Mouse (Mus musculus): ENCODE data around the gene Orc2. TPM values are rescaled to one million over a fixed set of nuclear protein-coding genes. Genes with fewer than 3 reads are reported as not detected.

The Orc2 gene
- polyA plus RNA-seq, 1 experiment from 2014 or later, result 8.1 TPM

DNA sequence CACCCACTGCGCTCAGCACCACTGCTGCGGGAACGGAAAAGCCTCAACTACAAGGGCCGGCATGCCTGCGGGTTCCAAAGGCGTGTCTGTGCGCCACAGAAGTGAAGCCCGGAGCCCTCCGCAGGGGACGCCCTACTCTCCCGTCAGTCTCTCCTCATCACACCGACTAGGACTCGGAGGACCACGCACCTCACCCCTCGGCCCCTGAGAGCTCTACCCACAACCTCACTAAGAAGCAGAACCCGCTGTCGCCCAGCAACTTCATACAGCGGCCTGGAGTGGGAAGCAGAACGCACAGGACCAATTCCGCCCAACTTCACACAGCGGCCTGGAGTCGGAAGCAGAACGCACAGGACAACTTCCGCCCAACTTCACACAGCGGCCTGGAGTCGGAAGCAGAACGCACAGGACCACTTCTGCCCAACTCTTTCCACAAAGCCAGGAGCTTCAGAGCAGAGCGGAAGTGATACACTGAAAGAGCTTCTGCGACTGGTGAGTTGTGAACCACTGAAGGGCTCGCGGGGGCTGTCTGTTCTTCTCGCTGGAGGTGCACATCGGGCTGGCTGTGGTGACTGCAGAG lies 59.7 kb downstream of the Orc2 start, which contains the start of the genes Nif3l1 and Ppil3:
TSS of gene Nif3l1 (plus strand) at position 9 of the 580 bp plus-strand sequence.
TSS of gene Ppil3 (minus strand) at position 344 of the 580 bp plus-strand sequence.
- H3K36me3 ChIP-seq (ENCODE audit: control insufficient read depth, insufficient read depth), result peaks cover 12% of the 10 kb centered on the region
- ATAC-seq, result peak; percentile 95
- H3K27me3 ChIP-seq (replicated peaks; ENCODE audit: control insufficient read depth, insufficient read depth, low read length), result no peaks in the 10 kb centered on the region
- under 1% methylated on average over 33 of the region's 33 CpGs for WGBS
- H3K4me1 ChIP-seq (replicated peaks; ENCODE audit: control insufficient read depth, insufficient read depth, low read length), result 0 out of 2 replicates have a peak, but pooled peaks cover 6% of the 10 kb centered on the region
- peak within 1 kb of the TSS; percentile 72 for H3K9ac ChIP-seq (ENCODE audit: low read depth, low read length)
- H3K4me2 ChIP-seq (replicated peaks; ENCODE audit: low read depth), result peak within 1 kb of the TSS; percentile 80
- H3K27ac ChIP-seq (ENCODE audit: low read depth, low read length), result peak within 1 kb of the TSS; percentile 87
- TF ChIP-seq CTCF (IDR thresholded peaks at IDR 0.05; ENCODE audit: low read depth), result peak; percentile 63
- H3K9me3 ChIP-seq (ENCODE audit: control insufficient read depth), result no peaks in the 10 kb centered on the region
- peak within 1 kb of the TSS; percentile 73 for H3K4me3 ChIP-seq (ENCODE audit: low read depth, low read length)

DNA sequence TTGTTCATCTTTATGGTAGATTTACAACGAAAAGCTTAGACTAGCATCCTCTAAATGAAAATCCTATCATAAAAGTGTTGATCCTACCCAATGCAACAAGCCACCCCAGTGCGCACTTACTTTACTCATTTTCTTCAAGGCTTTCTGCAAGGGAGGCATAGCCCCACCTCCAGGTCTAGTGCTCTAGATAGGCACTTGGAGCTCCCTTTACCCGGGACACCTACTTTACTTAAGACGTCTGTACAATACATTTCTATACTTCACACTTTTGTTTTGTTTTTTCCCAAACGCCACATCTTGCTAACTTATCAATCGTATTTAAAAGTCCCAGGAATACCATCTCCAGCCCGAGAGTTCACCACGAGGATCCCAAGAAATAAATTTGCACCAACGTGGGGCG lies 60.2 kb downstream of the Orc2 start:
- ATAC-seq, result no peak
- Histone ChIP-seq H3K36me3 (ENCODE audit: control insufficient read depth, insufficient read depth) (peaks cover 16% of the 10 kb centered on the region), H3K4me2 (replicated peaks; ENCODE audit: low read depth) (peak overlapping the region; percentile 80), H3K9me3 (ENCODE audit: control insufficient read depth) (no peaks in the 10 kb centered on the region), H3K27me3 (replicated peaks; ENCODE audit: control insufficient read depth, insufficient read depth, low read length) (no peaks in the 10 kb centered on the region), H3K4me1 (replicated peaks; ENCODE audit: control insufficient read depth, insufficient read depth, low read length) (0 out of 2 replicates have a peak, but pooled peaks cover 6% of the 10 kb centered on the region), H3K27ac (ENCODE audit: low read depth, low read length) (peak overlapping the region; percentile 87), H3K4me3 (ENCODE audit: low read depth, low read length) (peak overlapping the region; percentile 73), H3K9ac (ENCODE audit: low read depth, low read length) (peak overlapping the region; percentile 72)
- 10% methylated on average over 10 of the region's 10 CpGs for WGBS
- no peak for TF ChIP-seq CTCF (IDR thresholded peaks at IDR 0.05; ENCODE audit: low read depth)

DNA sequence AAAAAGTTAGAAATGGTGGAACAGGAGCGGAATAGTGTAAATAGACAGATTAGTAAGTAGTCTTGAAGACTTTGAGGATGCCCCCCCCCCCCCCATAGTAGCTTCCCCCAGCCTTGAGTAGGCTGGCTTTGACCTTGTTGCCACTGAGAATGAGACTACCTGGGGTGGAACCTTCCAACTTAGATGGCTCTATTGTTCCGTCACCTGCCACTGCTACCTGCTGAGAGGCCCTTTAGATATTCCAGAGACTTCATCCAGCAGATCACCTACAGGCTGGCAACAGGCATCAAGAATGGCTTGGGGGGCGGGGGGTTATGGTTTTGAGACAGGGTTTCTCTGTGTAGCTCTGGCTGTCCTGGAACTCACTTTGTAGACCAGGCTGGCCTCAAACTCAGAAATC lies 80.4 kb downstream of the Orc2 start:
- H3K4me3 ChIP-seq (ENCODE audit: low read depth, low read length), result no peak overlapping the region
- H3K4me1 ChIP-seq (replicated peaks; ENCODE audit: control insufficient read depth, insufficient read depth, low read length), result no peaks in the 10 kb centered on the region; the same call in 1 of the 2 replicates
- no peak overlapping the region for H3K27ac ChIP-seq (ENCODE audit: low read depth, low read length)
- H3K4me2 ChIP-seq (replicated peaks; ENCODE audit: low read depth), result no peak overlapping the region
- no peak for ATAC-seq
- WGBS, result 92% methylated on average over 3 of the region's 3 CpGs
- no peaks in the 10 kb centered on the region for H3K9me3 ChIP-seq (ENCODE audit: control insufficient read depth)
- no peaks in the 10 kb centered on the region for H3K27me3 ChIP-seq (replicated peaks; ENCODE audit: control insufficient read depth, insufficient read depth, low read length)
- no peak overlapping the region for H3K9ac ChIP-seq (ENCODE audit: low read depth, low read length)
- peaks cover 18% of the 10 kb centered on the region for H3K36me3 ChIP-seq (ENCODE audit: control insufficient read depth, insufficient read depth)
- no peak for TF ChIP-seq CTCF (IDR thresholded peaks at IDR 0.05; ENCODE audit: low read depth)

DNA sequence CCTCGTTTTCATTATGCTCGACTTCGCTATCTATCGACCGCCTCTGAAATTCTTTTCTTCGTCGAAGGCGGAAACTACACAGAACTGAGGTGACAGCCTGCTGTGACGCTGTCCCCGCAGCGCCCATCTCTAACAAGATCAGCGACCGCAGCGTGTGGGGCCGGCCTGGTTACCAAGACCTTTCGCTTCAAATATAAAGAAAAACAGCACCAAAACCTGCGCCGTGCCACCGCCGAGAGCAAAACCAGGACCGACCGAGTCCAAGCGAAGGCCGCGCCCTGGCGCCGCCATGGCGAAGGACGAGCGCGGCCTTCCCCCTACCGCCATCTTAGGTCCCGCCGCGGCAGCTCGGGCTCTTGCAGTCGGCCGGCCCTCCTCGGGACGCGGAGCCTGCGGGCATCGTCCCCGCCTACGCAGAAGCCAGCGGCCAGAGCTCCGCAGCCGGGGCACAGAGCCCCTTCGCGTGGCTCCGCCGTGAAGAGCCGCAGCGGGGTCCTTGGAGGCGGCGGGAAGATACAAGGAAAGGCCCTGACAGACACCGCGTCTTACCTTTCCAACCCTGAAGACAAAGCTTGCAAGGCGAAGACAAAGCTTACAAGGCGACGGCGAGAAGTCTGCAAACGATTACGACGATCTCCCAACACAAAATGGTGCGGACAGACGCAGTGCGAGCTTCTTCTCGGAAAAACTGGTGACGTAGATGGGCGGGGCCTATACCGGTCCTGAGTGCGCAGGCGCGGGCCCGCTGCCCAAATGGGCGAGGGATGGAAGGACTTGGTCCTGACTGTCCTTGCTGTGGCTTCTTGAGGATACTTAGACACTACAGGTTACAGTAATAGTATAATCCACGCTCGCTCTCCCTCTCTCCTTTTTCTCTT lies 81.3 kb downstream of the Orc2 start, which contains the start of gene Clk1:
TSS of gene Clk1 (minus strand) at position 696 of the 878 bp plus-strand sequence.
- peak within 1 kb of the TSS; percentile 100 for H3K9ac ChIP-seq (ENCODE audit: low read depth, low read length)
- peak; percentile 86 for ATAC-seq
- H3K36me3 ChIP-seq (ENCODE audit: control insufficient read depth, insufficient read depth), result peaks cover 23% of the 10 kb centered on the region
- H3K4me1 ChIP-seq (replicated peaks; ENCODE audit: control insufficient read depth, insufficient read depth, low read length), result no peaks in the 10 kb centered on the region; the same call in 1 of the 2 replicates
- peak within 1 kb of the TSS; percentile 100 for H3K4me3 ChIP-seq (ENCODE audit: low read depth, low read length)
- H3K27ac ChIP-seq (ENCODE audit: low read depth, low read length), result peak within 1 kb of the TSS; percentile 100
- WGBS, result under 1% methylated on average over 79 of the region's 79 CpGs
- no peak for TF ChIP-seq CTCF (IDR thresholded peaks at IDR 0.05; ENCODE audit: low read depth)
- no peaks in the 10 kb centered on the region for H3K27me3 ChIP-seq (replicated peaks; ENCODE audit: control insufficient read depth, insufficient read depth, low read length)
- peak within 1 kb of the TSS; percentile 69 for H3K4me2 ChIP-seq (replicated peaks; ENCODE audit: low read depth)
- H3K9me3 ChIP-seq (ENCODE audit: control insufficient read depth), result no peaks in the 10 kb centered on the region

- H3K4me3 ChIP-seq (ENCODE audit: low read depth, low read length), result peak overlapping the region; percentile 100
- no peaks in the 10 kb centered on the region for H3K9me3 ChIP-seq (ENCODE audit: control insufficient read depth)
- peak overlapping the region; percentile 100 for H3K27ac ChIP-seq (ENCODE audit: low read depth, low read length)
- H3K36me3 ChIP-seq (ENCODE audit: control insufficient read depth, insufficient read depth), result peaks cover 31% of the 10 kb centered on the region
- no peaks in the 10 kb centered on the region; the same call in 1 of the 2 replicates for H3K4me1 ChIP-seq (replicated peaks; ENCODE audit: control insufficient read depth, insufficient read depth, low read length)
- no peaks in the 10 kb centered on the region for H3K27me3 ChIP-seq (replicated peaks; ENCODE audit: control insufficient read depth, insufficient read depth, low read length)
- peak overlapping the region; percentile 100 for H3K9ac ChIP-seq (ENCODE audit: low read depth, low read length)
- no peak for TF ChIP-seq CTCF (IDR thresholded peaks at IDR 0.05; ENCODE audit: low read depth)
- peak; percentile 68 for ATAC-seq
- under 1% methylated on average over 13 of the region's 13 CpGs for WGBS
- H3K4me2 ChIP-seq (replicated peaks; ENCODE audit: low read depth), result peak overlapping the region; percentile 69
Observed at GRCm38 (mm10) chr1:58422879-58423278, 82.0 kb downstream of the Orc2 start.

DNA sequence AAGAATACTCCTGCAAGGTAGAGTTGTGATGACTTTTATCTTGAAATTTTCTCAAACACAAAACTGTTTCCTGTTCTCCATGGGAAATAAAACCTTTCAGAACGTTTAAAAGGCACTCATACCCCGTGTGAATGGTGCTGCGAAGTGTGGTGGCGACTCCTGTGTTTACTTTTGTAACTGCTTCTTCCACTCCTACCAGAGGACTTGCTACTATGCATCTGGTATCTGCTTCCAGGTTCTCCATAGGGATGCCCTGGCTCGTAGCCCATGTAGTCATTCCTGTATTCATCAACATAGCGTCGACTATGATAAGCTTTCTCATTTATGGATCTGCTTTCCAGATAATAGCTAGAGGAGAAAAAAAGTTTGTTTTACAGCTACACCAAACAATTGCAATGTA lies 83.9 kb downstream of the Orc2 start:
- 15% methylated on average over 7 of the region's 7 CpGs for WGBS
- peak overlapping the region; percentile 69; the same call in 1 of the 2 replicates for H3K4me2 ChIP-seq (replicated peaks; ENCODE audit: low read depth)

More for the DNA sequence above, 83.9 kb downstream of the Orc2 start:
- Histone ChIP-seq H3K36me3 (ENCODE audit: control insufficient read depth, insufficient read depth) (peaks cover 45% of the 10 kb centered on the region), H3K4me3 (ENCODE audit: low read depth, low read length) (0 out of 2 replicates have a peak overlapping the region, but pooled peaks have one; percentile 9), H3K4me1 (replicated peaks; ENCODE audit: control insufficient read depth, insufficient read depth, low read length) (no peaks in the 10 kb centered on the region; the same call in 1 of the 2 replicates), H3K27ac (ENCODE audit: low read depth, low read length) (no peak overlapping the region), H3K9me3 (ENCODE audit: control insufficient read depth) (no peaks in the 10 kb centered on the region), H3K27me3 (replicated peaks; ENCODE audit: control insufficient read depth, insufficient read depth, low read length) (no peaks in the 10 kb centered on the region), H3K9ac (ENCODE audit: low read depth, low read length) (no peak overlapping the region)
- TF ChIP-seq CTCF (IDR thresholded peaks at IDR 0.05; ENCODE audit: low read depth), result peak; percentile 45
- no peak for ATAC-seq
